In the genomic region with DNA sequence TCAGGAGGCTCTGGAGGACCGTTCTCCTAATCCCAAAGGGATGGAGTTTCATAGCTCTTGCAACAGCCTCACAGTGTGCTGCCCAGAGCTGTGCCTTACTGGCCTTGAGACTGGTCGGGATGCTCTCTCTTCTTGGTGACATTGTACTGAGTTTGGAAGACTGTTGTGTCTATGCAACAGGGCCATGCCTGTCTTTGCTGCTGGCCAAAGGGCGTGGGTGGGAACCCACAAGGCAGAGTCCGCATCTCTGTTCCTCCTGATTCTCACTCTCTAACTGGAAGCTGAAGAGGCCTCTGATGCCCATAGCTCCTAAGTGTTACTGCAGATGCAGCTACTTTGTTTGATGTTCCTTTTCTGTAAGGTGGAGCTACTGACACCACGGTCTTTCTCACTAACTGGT, we compare ENCODE assay signal across 25 mouse cellular contexts. TPM values are rescaled to one million over a fixed set of nuclear protein-coding genes. Genes with fewer than 3 reads are reported as not detected.
"Had no signal": no experiment of that assay in that cellular context is flagged by ENCODE, and none has a peak within 500 bp of the region (broad histone marks: within the 10 kb centered on the region; RNA-seq: fewer than 3 reads in every experiment).

No protein-coding gene starts in this region.

- H3K4me2 ChIP-seq: lung, embryonic 15.5 days; midbrain, embryonic 11.5 days; midbrain, embryonic 13.5 days; midbrain, embryonic 15.5 days; neural tube, embryonic 13.5 days; neural tube, embryonic 15.5 days had no signal

- H3K9me3 ChIP-seq: lung, embryonic 15.5 days; midbrain, embryonic 13.5 days; midbrain, embryonic 15.5 days; neural tube, embryonic 15.5 days had no signal

- H3K4me1 ChIP-seq: midbrain, embryonic 15.5 days; neural tube, embryonic 13.5 days; neural tube, embryonic 15.5 days had no signal

- H3K9ac ChIP-seq: liver, embryonic 14.5 days; lung, embryonic 15.5 days; midbrain, embryonic 13.5 days; midbrain, embryonic 15.5 days; neural tube, embryonic 13.5 days; neural tube, embryonic 15.5 days had no signal

- H3K27me3 ChIP-seq: lung, embryonic 15.5 days; megakaryocyte, embryonic 14.5 days; midbrain, embryonic 13.5 days; midbrain, embryonic 15.5 days; neural tube, embryonic 13.5 days; neural tube, embryonic 15.5 days had no signal

- H3K36me3 ChIP-seq: lung, embryonic 15.5 days; midbrain, embryonic 13.5 days; midbrain, embryonic 15.5 days; neural tube, embryonic 13.5 days; neural tube, embryonic 15.5 days had no signal

- H3K27ac ChIP-seq: liver, embryonic 14.5 days; lung, embryonic 15.5 days; macrophage; midbrain, embryonic 13.5 days; midbrain, embryonic 15.5 days; neural tube, embryonic 13.5 days; neural tube, embryonic 15.5 days had no signal

- ATAC-seq: lung, postnatal 0 days; midbrain, embryonic 13.5 days; midbrain, embryonic 15.5 days had no signal

- H3K4me3 ChIP-seq: lung, embryonic 15.5 days; megakaryocyte, embryonic 14.5 days; midbrain, embryonic 13.5 days; midbrain, embryonic 15.5 days; neural tube, embryonic 13.5 days; neural tube, embryonic 15.5 days had no signal

- DNase-seq: lung, adult 2 months; lung, postnatal 14 days; lung, postnatal 36 days; retina, postnatal 1 day; right cerebral cortex, adult 18-20 months; right cerebral cortex, postnatal 25 days; right cerebral cortex, postnatal 4 days; spleen, adult 18-20 months; thymus, adult 18-20 months; thymus, postnatal 14 days; thymus, postnatal 36 days had no signal

RNA-seq across cellular contexts. Expression of a gene that starts 39.4 kb away (rescaled TPM):
- total RNA-seq: megakaryocyte progenitor cell, adult 5-6 weeks; midbrain, postnatal 0 days; monocyte, adult 5-6 weeks had no signal
- polyA plus RNA-seq: midbrain, embryonic 11.5 days; midbrain, embryonic 13.5 days; midbrain, postnatal 0 days; neural tube, embryonic 11.5 days had no signal
